ENCODE assay signal across 11 mouse cellular contexts in the genomic region with DNA sequence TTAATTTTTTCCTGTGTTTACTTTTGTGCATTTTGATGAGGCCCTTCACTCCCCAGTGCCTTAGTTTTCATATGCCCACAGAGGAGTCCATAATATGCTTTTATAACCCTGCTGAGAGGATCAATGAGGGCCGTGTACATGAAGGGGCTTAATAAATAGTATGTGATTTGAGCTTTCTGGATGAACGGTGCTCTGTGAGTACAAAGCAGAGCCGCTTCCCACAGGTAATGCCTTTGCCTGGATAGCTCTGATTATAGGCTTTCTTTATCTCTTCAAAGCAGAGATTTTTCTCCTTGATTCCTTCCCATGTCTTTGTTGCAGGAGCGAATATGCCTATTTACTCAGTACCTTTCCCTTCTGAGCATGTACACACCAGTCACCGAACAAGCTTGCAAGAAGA.
"Had no signal": no experiment of that assay in that cellular context is flagged by ENCODE, and none has a peak within 500 bp of the region (broad histone marks: within the 10 kb centered on the region; RNA-seq: fewer than 3 reads in every experiment).

No protein-coding gene starts in this region.

- H3K36me3 ChIP-seq: kidney, embryonic 15.5 days; limb, embryonic 15.5 days; liver, embryonic 13.5 days; lung, embryonic 15.5 days; neural tube, embryonic 12.5 days had no signal

- H3K9me3 ChIP-seq: kidney, embryonic 15.5 days; limb, embryonic 15.5 days; liver, embryonic 13.5 days; lung, embryonic 15.5 days; neural tube, embryonic 12.5 days had no signal

- DNase-seq: kidney, adult 18-20 months; kidney, postnatal 14 days; liver, embryonic 13.5 days; liver, postnatal 0 days; lung, postnatal 14 days; thymus, postnatal 4 days had no signal

- H3K27me3 ChIP-seq: kidney, embryonic 15.5 days; limb, embryonic 15.5 days; liver, embryonic 13.5 days; lung, embryonic 15.5 days; neural tube, embryonic 12.5 days had no signal

- H3K27ac ChIP-seq: kidney, embryonic 15.5 days; limb, embryonic 15.5 days; liver, embryonic 13.5 days; lung, embryonic 15.5 days; neural tube, embryonic 12.5 days; stomach, postnatal 0 days had no signal

- H3K4me1 ChIP-seq: kidney, embryonic 15.5 days; limb, embryonic 15.5 days; liver, embryonic 13.5 days; lung, embryonic 15.5 days; neural tube, embryonic 12.5 days had no signal

- ATAC-seq: liver, postnatal 0 days had no signal

- H3K4me2 ChIP-seq: kidney, embryonic 15.5 days; limb, embryonic 15.5 days; liver, embryonic 13.5 days; lung, embryonic 15.5 days; neural tube, embryonic 12.5 days had no signal

- H3K4me3 ChIP-seq: kidney, embryonic 15.5 days; limb, embryonic 15.5 days; liver, embryonic 13.5 days; lung, embryonic 15.5 days; neural tube, embryonic 12.5 days had no signal

- H3K9ac ChIP-seq: kidney, embryonic 15.5 days; limb, embryonic 15.5 days; liver, embryonic 13.5 days; liver, postnatal 0 days; lung, embryonic 15.5 days; neural tube, embryonic 12.5 days had no signal
